Mouse (Mus musculus) lung, postnatal 0 days (tissue): ENCODE data around the gene Hdgfl2. TPM values are rescaled to one million over a fixed set of nuclear protein-coding genes. Genes with fewer than 3 reads are reported as not detected.
A peak's percentile ranks its signal among the peaks of the same experiment; 100 is the strongest.

Experiments used
- ATAC-seq: fragments of 200-750 bp; cut with Nextera tagmentation; 2 replicates; pipeline ENCODE4 v1.8.0; 2017; ENCODE audit warnings: moderate library complexity
- DNase-seq: peaks from one replicate; pipeline ENCODE4 v3.0.0-alpha.2; 2016; ENCODE audit warnings: low spot score
- H3K27ac ChIP-seq: fragments of 300-500 bp; sonication (generic); 2 replicates; pipeline ENCODE4 v1.5.1; 2014; ENCODE audit warnings: antibody characterized with exemption, mild to moderate bottlenecking, low read length, mixed read lengths
- H3K27me3 ChIP-seq: fragments of 300-500 bp; sonication (generic); replicated peaks from 2 replicates; pipeline ENCODE4 v1.6.1; 2014; ENCODE audit warnings: low read length, mixed read lengths; ENCODE audit not compliant: insufficient read depth
- H3K36me3 ChIP-seq: fragments of 300-500 bp; sonication (generic); 2 replicates; pipeline ENCODE4 v1.6.1; 2014; ENCODE audit warnings: low read length, mixed read lengths; ENCODE audit not compliant: insufficient read depth
- H3K4me1 ChIP-seq: fragments of 300-500 bp; sonication (generic); 2 replicates; pipeline ENCODE4 v1.6.1; 2014; ENCODE audit warnings: antibody characterized with exemption, low read depth, low read length, mixed read lengths; ENCODE audit not compliant: insufficient read depth
- H3K4me2 ChIP-seq: fragments of 300-500 bp; sonication (generic); replicated peaks from 2 replicates; pipeline ENCODE4 v1.6.1; 2014; ENCODE audit warnings: low read depth, mild to moderate bottlenecking, low read length, moderate library complexity, mixed read lengths
- H3K4me3 ChIP-seq: fragments of 300-500 bp; sonication (generic); 2 replicates; pipeline ENCODE4 v1.5.1; 2014; ENCODE audit warnings: low read depth, low read length
- H3K9ac ChIP-seq: fragments of 300-500 bp; sonication (generic); replicated peaks from 2 replicates; pipeline ENCODE4 v1.6.1; 2014; ENCODE audit warnings: low read depth, mild to moderate bottlenecking
- H3K9me3 ChIP-seq: fragments of 300-500 bp; sonication (generic); 2 replicates; pipeline ENCODE4 v1.6.1; 2016; ENCODE audit warnings: low read length, mixed read lengths
- CTCF ChIP-seq: IDR thresholded peaks from 2 replicates; pipeline ENCODE4 v1.5.1; 2016; ENCODE audit warnings: antibody characterized with exemption, mild to moderate bottlenecking
- EP300 ChIP-seq: IDR thresholded peaks from 2 replicates; pipeline ENCODE4 v1.6.1; 2016; ENCODE audit warnings: antibody characterized with exemption, mild to moderate bottlenecking, control low read depth
- WGBS: fragments of 180-500 bp; shearing (Covaris S2); extraction: QIAGEN DNeasy Blood & Tissue Kit; methylation state at CpG from one replicate; pipeline ENCODE4 v1.1.7; 2014; 5-methylcytosine and 5-hydroxymethylcytosine counted together
- polyA plus RNA-seq: library from polyadenylated mRNA; unstranded; fragments of >200 nt; fragmentation: Nextera tagmentation; extraction: Ambion mirVana; gene quantifications from 2 replicates; pipeline ENCODE4 v1.2.1, GENCODE M21; 2015

The Hdgfl2 gene
- 58.4 and 61.7 TPM in 2 replicates for polyA plus RNA-seq

GRCm38 (mm10) chr17:56078880-56079795 lies at the start of gene Hdgfl2:
Hdgfl2 (plus strand) TSS chr17:56079634.
- Histone ChIP-seq H3K27me3 (no peaks in the 10 kb centered on the region), H3K4me3 (peak within 1 kb of the TSS; percentile 83), H3K4me2 (peak within 1 kb of the TSS; percentile 90), H3K36me3 (peaks cover 3% of the 10 kb centered on the region; the same call in 1 of the 2 replicates), H3K9me3 (no peaks in the 10 kb centered on the region), H3K4me1 (peaks cover 24% of the 10 kb centered on the region; the same call in 1 of the 2 replicates), H3K9ac (peak within 1 kb of the TSS; percentile 84), H3K27ac (peak within 1 kb of the TSS; percentile 84)
- ATAC-seq: peak; percentile 91
- peak; percentile 100 for DNase-seq
- TF ChIP-seq CTCF (no peak), EP300 (peak; percentile 64)
- under 1% methylated on average over 61 of the region's 61 CpGs for WGBS

- Histone ChIP-seq H3K36me3 (no peaks in the 10 kb centered on the region), H3K4me3 (no peak overlapping the region), H3K4me1 (peaks cover 7% of the 10 kb centered on the region; the same call in 1 of the 2 replicates), H3K27me3 (no peaks in the 10 kb centered on the region), H3K27ac (no peak overlapping the region), H3K9me3 (no peaks in the 10 kb centered on the region), H3K9ac (no peak overlapping the region), H3K4me2 (no peak overlapping the region)
- no peak for DNase-seq
- TF ChIP-seq CTCF (no peak), EP300 (no peak)
- no peak for ATAC-seq
- 87% methylated on average over 9 of the region's 9 CpGs for WGBS
These were observed 49.1 kb upstream of the Hdgfl2 start for GRCm38 (mm10) chr17:56030238-56030870.

GRCm38 (mm10) chr17:56030919-56031318 lies 48.5 kb upstream of the Hdgfl2 start:
- no peaks in the 10 kb centered on the region for H3K36me3 ChIP-seq
- peak; percentile 43 for DNase-seq
- no peak overlapping the region for H3K9ac ChIP-seq

GRCm38 (mm10) chr17:56031431-56031830 lies 48.0 kb upstream of the Hdgfl2 start:
- WGBS: 92% methylated on average over 7 of the region's 7 CpGs
- H3K4me2 ChIP-seq: no peak overlapping the region
- no peaks in the 10 kb centered on the region for H3K27me3 ChIP-seq
- DNase-seq (no peak), ATAC-seq (no peak)
- peaks cover 11% of the 10 kb centered on the region; the same call in 1 of the 2 replicates for H3K4me1 ChIP-seq
- TF ChIP-seq CTCF: no peak
- TF ChIP-seq EP300: no peak
- H3K4me3 ChIP-seq: no peak overlapping the region
- no peaks in the 10 kb centered on the region for H3K36me3 ChIP-seq
- H3K9me3 ChIP-seq: no peaks in the 10 kb centered on the region
- H3K9ac ChIP-seq: no peak overlapping the region
- H3K27ac ChIP-seq: no peak overlapping the region

More at GRCm38 (mm10) chr17:56030919-56031318, 48.5 kb upstream of the Hdgfl2 start:
- Histone ChIP-seq H3K4me3 (no peak overlapping the region), H3K27me3 (no peaks in the 10 kb centered on the region), H3K27ac (no peak overlapping the region), H3K4me2 (no peak overlapping the region), H3K4me1 (peaks cover 11% of the 10 kb centered on the region; the same call in 1 of the 2 replicates), H3K9me3 (no peaks in the 10 kb centered on the region)
- WGBS: 39% methylated on average over 5 of the region's 5 CpGs
- peak; percentile 34 for ATAC-seq
- no peak for TF ChIP-seq EP300
- TF ChIP-seq CTCF: peak; percentile 36

- 68% methylated on average over 6 of the region's 6 CpGs for WGBS
- H3K4me1 ChIP-seq: peaks cover 14% of the 10 kb centered on the region; the same call in 1 of the 2 replicates
- H3K36me3 ChIP-seq: no peaks in the 10 kb centered on the region
- no peak for TF ChIP-seq CTCF
- no peak for TF ChIP-seq EP300
- no peak for ATAC-seq
- H3K27me3 ChIP-seq: no peaks in the 10 kb centered on the region
- no peak overlapping the region for H3K27ac ChIP-seq
- no peak overlapping the region for H3K9ac ChIP-seq
- no peak overlapping the region for H3K4me3 ChIP-seq
- H3K9me3 ChIP-seq: no peaks in the 10 kb centered on the region
- H3K4me2 ChIP-seq: no peak overlapping the region
- no peak for DNase-seq
These were observed 47.2 kb upstream of the Hdgfl2 start for GRCm38 (mm10) chr17:56032127-56032733.

- H3K27me3 ChIP-seq: no peaks in the 10 kb centered on the region
- no peak for DNase-seq
- peaks cover 14% of the 10 kb centered on the region; the same call in 1 of the 2 replicates for H3K4me1 ChIP-seq
- no peak overlapping the region for H3K4me2 ChIP-seq
- H3K4me3 ChIP-seq: no peak overlapping the region
- WGBS: 66% methylated on average over 7 of the region's 7 CpGs
- no peak for ATAC-seq
- H3K27ac ChIP-seq: no peak overlapping the region
- H3K9me3 ChIP-seq: no peaks in the 10 kb centered on the region
- H3K36me3 ChIP-seq: no peaks in the 10 kb centered on the region
- TF ChIP-seq EP300 (no peak), CTCF (no peak)
- H3K9ac ChIP-seq: no peak overlapping the region
These were observed 46.6 kb upstream of the Hdgfl2 start for GRCm38 (mm10) chr17:56032831-56033230.
